Mouse (Mus musculus): Measurements from ENCODE around the gene Enpp5. TPM values are rescaled to one million over a fixed set of nuclear protein-coding genes. Genes with fewer than 3 reads are reported as not detected.

Gene Enpp5
- polyA plus RNA-seq, 1 experiment from 2014 or later, result 22.0 TPM

- Histone ChIP-seq H3K27ac (no peak overlapping the region), H3K9ac (ENCODE audit: low read depth, low read length) (no peak overlapping the region), H3K9me3 (replicated peaks; ENCODE audit: low read length) (no peaks in the 10 kb centered on the region), H3K4me2 (ENCODE audit: low read length) (no peak overlapping the region), H3K4me3 (replicated peaks; ENCODE audit: low read depth, low read length) (no peak overlapping the region), H3K27me3 (ENCODE audit: insufficient read depth, low read length) (no peaks in the 10 kb centered on the region), H3K36me3 (ENCODE audit: insufficient read depth, low read length) (0 out of 2 replicates have a peak, but pooled peaks cover 2% of the 10 kb centered on the region), H3K4me1 (replicated peaks; ENCODE audit: insufficient read depth, low read length) (no peaks in the 10 kb centered on the region)
- no peak for TF ChIP-seq CTCF (IDR thresholded peaks at IDR 0.05; ENCODE audit: low read depth)
- DNase-seq (ENCODE audit: low spot score) (no peak), ATAC-seq (replicated peaks; ENCODE audit: low FRiP score, low read depth) (no peak)
- 81% methylated on average over 4 of the region's 4 CpGs for WGBS
Measured at GRCm38 (mm10) chr17:44083156-44083555, 4.5 kb downstream of the Enpp5 start.

- H3K9ac ChIP-seq (ENCODE audit: low read depth, low read length), result no peak overlapping the region
- no peaks in the 10 kb centered on the region for H3K27me3 ChIP-seq (ENCODE audit: insufficient read depth, low read length)
- no peak overlapping the region for H3K4me3 ChIP-seq (replicated peaks; ENCODE audit: low read depth, low read length)
- no peaks in the 10 kb centered on the region for H3K36me3 ChIP-seq (ENCODE audit: insufficient read depth, low read length)
- no peak overlapping the region for H3K27ac ChIP-seq
- H3K4me2 ChIP-seq (ENCODE audit: low read length), result no peak overlapping the region
- no peak for TF ChIP-seq CTCF (IDR thresholded peaks at IDR 0.05; ENCODE audit: low read depth)
- ATAC-seq (replicated peaks; ENCODE audit: low FRiP score, low read depth) (no peak), DNase-seq (ENCODE audit: low spot score) (no peak)
- WGBS, result 89% methylated on average over 3 of the region's 3 CpGs
- H3K4me1 ChIP-seq (replicated peaks; ENCODE audit: insufficient read depth, low read length), result no peaks in the 10 kb centered on the region
- H3K9me3 ChIP-seq (replicated peaks; ENCODE audit: low read length), result no peaks in the 10 kb centered on the region
Measured at GRCm38 (mm10) chr17:44088226-44088625, 9.6 kb downstream of the Enpp5 start.

DNA sequence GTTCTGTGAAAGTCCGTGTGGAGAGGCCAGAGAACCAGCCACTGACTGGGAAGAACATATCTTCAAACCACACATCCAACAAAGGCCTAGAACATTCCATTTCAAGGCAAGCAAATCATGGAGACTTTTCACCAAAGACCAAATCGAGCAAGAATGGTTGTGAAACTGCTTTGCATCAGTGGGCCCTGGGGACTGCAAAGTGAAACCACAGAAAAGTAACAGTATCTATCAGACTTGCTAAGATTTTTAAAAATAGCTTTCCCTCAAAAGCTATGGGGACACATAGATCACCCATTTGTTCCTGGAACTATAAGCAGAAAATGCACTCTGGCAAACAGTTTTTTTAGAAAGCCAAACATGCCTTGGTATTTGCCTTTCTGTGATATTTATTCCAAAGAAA lies 12.3 kb downstream of the Enpp5 start:
- Histone ChIP-seq H3K27me3 (ENCODE audit: insufficient read depth, low read length) (no peaks in the 10 kb centered on the region), H3K4me1 (replicated peaks; ENCODE audit: insufficient read depth, low read length) (no peaks in the 10 kb centered on the region), H3K4me3 (replicated peaks; ENCODE audit: low read depth, low read length) (no peak overlapping the region), H3K9ac (ENCODE audit: low read depth, low read length) (no peak overlapping the region), H3K9me3 (replicated peaks; ENCODE audit: low read length) (no peaks in the 10 kb centered on the region), H3K27ac (no peak overlapping the region), H3K4me2 (ENCODE audit: low read length) (no peak overlapping the region), H3K36me3 (ENCODE audit: insufficient read depth, low read length) (no peaks in the 10 kb centered on the region)
- no peak for TF ChIP-seq CTCF (IDR thresholded peaks at IDR 0.05; ENCODE audit: low read depth)
- 72% methylated on average over 2 of the region's 2 CpGs for WGBS
- ATAC-seq (replicated peaks; ENCODE audit: low FRiP score, low read depth) (no peak), DNase-seq (ENCODE audit: low spot score) (no peak)

GRCm38 (mm10) chr17:44091512-44091911 lies 12.9 kb downstream of the Enpp5 start:
- Histone ChIP-seq H3K27me3 (ENCODE audit: insufficient read depth, low read length) (no peaks in the 10 kb centered on the region), H3K4me3 (replicated peaks; ENCODE audit: low read depth, low read length) (no peak overlapping the region), H3K9ac (ENCODE audit: low read depth, low read length) (no peak overlapping the region), H3K4me2 (ENCODE audit: low read length) (no peak overlapping the region), H3K4me1 (replicated peaks; ENCODE audit: insufficient read depth, low read length) (no peaks in the 10 kb centered on the region), H3K9me3 (replicated peaks; ENCODE audit: low read length) (no peaks in the 10 kb centered on the region), H3K36me3 (ENCODE audit: insufficient read depth, low read length) (no peaks in the 10 kb centered on the region), H3K27ac (no peak overlapping the region)
- DNase-seq (ENCODE audit: low spot score), result no peak
- TF ChIP-seq CTCF (IDR thresholded peaks at IDR 0.05; ENCODE audit: low read depth), result peak; percentile 38; the same call in 1 of the 2 replicates
- ATAC-seq (replicated peaks; ENCODE audit: low FRiP score, low read depth), result no peak
- 56% methylated on average over 2 of the region's 2 CpGs for WGBS

- Histone ChIP-seq H3K4me3 (replicated peaks; ENCODE audit: low read depth, low read length) (no peak overlapping the region), H3K36me3 (ENCODE audit: insufficient read depth, low read length) (no peaks in the 10 kb centered on the region), H3K9ac (ENCODE audit: low read depth, low read length) (no peak overlapping the region), H3K27me3 (ENCODE audit: insufficient read depth, low read length) (no peaks in the 10 kb centered on the region), H3K4me1 (replicated peaks; ENCODE audit: insufficient read depth, low read length) (no peaks in the 10 kb centered on the region), H3K4me2 (ENCODE audit: low read length) (no peak overlapping the region), H3K27ac (no peak overlapping the region), H3K9me3 (replicated peaks; ENCODE audit: low read length) (no peaks in the 10 kb centered on the region)
- 65% methylated on average over 4 of the region's 4 CpGs for whole genome bisulfite sequencing
- no peak for TF ChIP-seq CTCF (IDR thresholded peaks at IDR 0.05; ENCODE audit: low read depth)
- ATAC-seq (replicated peaks; ENCODE audit: low FRiP score, low read depth) (no peak), DNase-seq (ENCODE audit: low spot score) (no peak)
Measured at GRCm38 (mm10) chr17:44100486-44100885, 21.9 kb downstream of the Enpp5 start.

DNA sequence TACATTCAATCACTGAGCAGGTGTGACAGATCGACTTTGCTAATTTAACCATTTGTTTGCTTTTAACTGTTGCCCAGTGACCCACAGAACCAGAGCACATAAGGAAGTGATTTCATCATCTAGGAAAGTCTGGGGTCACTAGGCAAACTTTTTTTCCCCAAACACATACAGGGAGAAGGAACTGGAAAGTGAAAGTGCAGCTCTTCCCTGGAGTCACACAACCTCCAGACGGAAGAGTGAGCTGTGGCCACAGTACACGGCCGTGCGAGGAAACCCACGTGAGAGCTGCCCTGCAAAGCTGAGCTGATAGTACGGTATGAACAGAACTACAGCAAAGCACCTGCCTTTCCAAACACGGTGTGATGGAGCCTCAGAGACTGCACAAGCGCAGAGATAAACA lies 22.3 kb downstream of the Enpp5 start:
- DNase-seq (ENCODE audit: low spot score), result no peak
- Histone ChIP-seq H3K4me3 (replicated peaks; ENCODE audit: low read depth, low read length) (no peak overlapping the region), H3K27me3 (ENCODE audit: insufficient read depth, low read length) (no peaks in the 10 kb centered on the region), H3K9ac (ENCODE audit: low read depth, low read length) (no peak overlapping the region), H3K4me1 (replicated peaks; ENCODE audit: insufficient read depth, low read length) (no peaks in the 10 kb centered on the region), H3K4me2 (ENCODE audit: low read length) (no peak overlapping the region), H3K27ac (no peak overlapping the region), H3K9me3 (replicated peaks; ENCODE audit: low read length) (no peaks in the 10 kb centered on the region), H3K36me3 (ENCODE audit: insufficient read depth, low read length) (no peaks in the 10 kb centered on the region)
- ATAC-seq (replicated peaks; ENCODE audit: low FRiP score, low read depth), result no peak
- 70% methylated on average over 9 of the region's 9 CpGs for WGBS
- no peak for TF ChIP-seq CTCF (IDR thresholded peaks at IDR 0.05; ENCODE audit: low read depth)

- 90% methylated on average over 10 of the region's 10 CpGs for WGBS
- ATAC-seq (replicated peaks; ENCODE audit: low FRiP score, low read depth), result no peak
- DNase-seq (ENCODE audit: low spot score), result no peak
Measured at GRCm38 (mm10) chr17:44101961-44102360, 23.3 kb downstream of the Enpp5 start.

More at GRCm38 (mm10) chr17:44101961-44102360, 23.3 kb downstream of the Enpp5 start:
- no peaks in the 10 kb centered on the region for H3K9me3 ChIP-seq (replicated peaks; ENCODE audit: low read length)
- no peak for TF ChIP-seq CTCF (IDR thresholded peaks at IDR 0.05; ENCODE audit: low read depth)
- no peak overlapping the region for H3K4me3 ChIP-seq (replicated peaks; ENCODE audit: low read depth, low read length)
- H3K27ac ChIP-seq, result no peak overlapping the region
- no peaks in the 10 kb centered on the region for H3K27me3 ChIP-seq (ENCODE audit: insufficient read depth, low read length)
- no peaks in the 10 kb centered on the region for H3K4me1 ChIP-seq (replicated peaks; ENCODE audit: insufficient read depth, low read length)
- H3K9ac ChIP-seq (ENCODE audit: low read depth, low read length), result no peak overlapping the region
- no peaks in the 10 kb centered on the region for H3K36me3 ChIP-seq (ENCODE audit: insufficient read depth, low read length)
- H3K4me2 ChIP-seq (ENCODE audit: low read length), result no peak overlapping the region
